Mouse (Mus musculus) retina, embryonic 14.5 days (tissue): ENCODE results near the gene Prps2.
"Not testable (repeated sequence)": the region's sequence is repeated elsewhere in the genome, so short reads cannot be mapped to it uniquely, and the experiment has no call there.

Source experiments
- DNase-seq: peaks from one replicate; pipeline ENCODE4 v3.0.0-alpha.2; 2015; ENCODE audit warnings: low spot score

The Prps2 gene

DNA sequence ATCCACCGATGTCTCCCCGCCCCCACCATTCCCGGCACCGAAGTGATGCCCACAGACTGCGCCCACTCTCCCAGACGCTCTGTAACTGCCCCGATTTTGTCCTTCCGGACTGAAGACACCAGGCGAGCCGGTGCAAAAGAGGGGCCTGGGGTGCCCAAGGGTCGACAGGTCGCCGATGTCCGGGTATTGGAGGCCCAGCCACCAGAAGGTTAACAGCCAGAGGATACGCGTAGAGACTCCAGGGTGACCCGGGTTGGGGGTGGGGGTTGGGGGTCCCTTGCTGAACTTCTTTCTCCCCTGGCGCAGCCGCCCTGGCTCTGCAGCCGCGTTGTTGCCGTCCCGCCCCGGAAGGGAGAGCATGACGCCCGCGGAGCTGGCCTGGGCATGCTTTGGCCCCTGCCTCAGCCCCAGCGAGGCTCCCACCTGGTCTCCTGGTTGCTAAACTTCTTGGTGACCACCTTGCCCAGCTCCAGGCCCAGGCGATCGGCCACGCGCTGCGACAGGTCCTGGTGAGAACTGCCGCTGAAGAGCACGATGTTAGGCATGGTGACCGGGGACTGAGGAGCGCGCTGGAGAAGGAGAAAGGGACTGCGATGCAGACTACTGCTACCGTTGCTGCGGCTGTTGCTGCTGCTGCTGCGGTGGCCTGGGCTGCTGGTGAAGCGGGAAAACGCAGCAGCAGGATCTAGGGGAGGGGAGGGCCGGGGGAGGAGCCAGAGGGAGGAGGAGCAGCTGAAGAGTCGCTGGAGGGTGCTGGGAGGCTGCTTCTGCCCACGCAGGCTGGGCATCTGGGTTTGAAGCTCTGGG is at the start of gene Prps2:
Gene Prps2 (minus strand): TSS at position 703 of the 807 bp plus-strand sequence.
- peak; percentile 61 for DNase-seq

DNA sequence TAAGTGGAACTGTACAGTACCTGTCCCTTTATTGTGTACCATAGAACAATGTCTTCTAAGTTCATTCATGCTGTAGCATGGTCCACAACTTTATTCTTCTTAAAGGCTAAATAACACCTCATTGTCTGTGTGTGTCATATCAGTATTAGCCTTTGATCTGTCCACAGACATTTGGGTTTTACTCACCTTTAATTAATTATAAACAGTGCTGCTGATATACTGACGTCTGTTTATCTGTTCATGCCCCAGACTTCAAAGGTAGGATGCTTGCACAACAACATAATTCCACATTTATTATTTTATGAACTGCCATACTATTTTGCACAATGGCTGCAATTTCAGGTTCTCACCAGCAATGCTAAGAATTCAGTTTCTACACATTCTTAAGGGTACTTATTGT is 35.1 kb upstream of the Prps2 start:
- no peak for DNase-seq

DNA sequence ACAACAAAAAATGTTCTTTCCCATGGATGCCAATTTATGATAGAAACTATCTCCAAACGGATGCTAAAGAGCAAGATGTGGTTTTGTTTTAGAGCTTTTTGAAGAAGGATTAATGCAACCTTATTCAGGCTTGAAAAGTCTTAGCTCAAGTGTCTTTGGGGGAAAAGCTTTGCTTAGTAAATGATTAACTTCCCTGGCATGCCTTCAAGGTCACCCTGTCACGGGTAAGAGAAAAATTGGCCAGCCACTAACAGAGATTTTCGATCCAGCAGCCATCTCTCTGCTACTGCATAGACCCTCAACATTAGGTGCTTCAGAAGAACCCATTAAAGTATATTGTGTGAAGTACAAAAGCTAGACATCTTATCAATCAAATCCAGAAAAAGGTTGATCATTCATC is 12.4 kb upstream of the Prps2 start:
- no peak for DNase-seq

DNA sequence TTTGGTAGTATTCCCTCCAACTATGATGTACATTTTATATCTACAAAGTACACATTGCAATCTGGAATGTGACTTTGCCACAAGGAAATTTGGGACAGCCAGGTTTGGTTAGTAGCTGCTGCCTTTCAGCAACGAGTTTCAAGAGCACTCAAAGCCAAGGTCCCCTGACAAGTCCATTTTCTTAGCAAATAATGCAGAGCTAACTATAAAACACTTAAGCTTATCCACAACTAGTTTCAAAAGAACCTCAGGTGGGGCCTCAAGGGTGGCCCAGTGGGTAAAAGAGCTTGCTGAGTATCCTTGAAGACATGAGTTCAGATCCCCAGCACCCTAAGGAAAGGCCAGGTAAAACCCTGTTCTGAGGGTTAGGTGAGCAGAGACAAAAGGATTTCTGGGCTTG is 4.1 kb upstream of the Prps2 start:
- no peak for DNase-seq

DNA sequence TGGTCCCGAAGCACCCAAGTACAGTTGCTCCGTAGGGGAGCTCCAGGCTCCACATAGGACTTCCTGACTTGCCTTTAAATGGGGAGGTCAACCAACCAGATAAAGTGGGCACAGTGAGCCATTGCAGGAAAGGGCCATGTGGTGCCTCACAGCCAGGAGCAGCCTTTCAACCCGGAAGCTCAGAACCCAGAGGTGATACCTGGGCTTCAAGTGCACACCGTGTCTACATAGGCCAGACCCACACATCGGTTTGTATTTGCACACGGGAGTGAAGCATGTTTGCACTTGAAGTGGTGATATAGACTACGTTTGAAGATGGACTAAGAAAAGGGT is 271 bp upstream of the Prps2 start:
- no peak for DNase-seq

DNA sequence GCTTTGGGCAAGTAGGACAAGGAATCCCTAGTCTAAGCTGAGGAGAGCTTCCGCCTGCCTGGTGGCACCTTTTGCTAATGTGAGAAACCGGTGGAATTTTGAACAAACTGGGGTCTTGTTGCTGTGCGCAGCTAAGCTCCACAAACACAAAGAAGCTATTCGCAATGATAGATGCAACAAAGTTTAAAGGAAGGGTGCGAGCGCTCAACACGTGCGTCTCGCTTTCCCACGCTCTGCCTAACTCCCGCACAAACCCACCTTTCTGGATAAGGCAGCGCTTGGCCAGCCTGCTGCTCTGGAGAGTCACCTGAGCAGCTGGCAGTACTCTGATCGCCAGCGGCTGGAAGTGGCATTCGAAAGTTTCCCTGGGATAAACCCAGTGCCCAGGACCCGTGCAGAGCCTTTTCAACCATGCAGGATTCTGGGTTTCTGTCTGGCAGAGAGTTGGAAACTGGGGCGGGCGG is 934 bp downstream of the Prps2 start:
- peak; percentile 21 for DNase-seq

DNA sequence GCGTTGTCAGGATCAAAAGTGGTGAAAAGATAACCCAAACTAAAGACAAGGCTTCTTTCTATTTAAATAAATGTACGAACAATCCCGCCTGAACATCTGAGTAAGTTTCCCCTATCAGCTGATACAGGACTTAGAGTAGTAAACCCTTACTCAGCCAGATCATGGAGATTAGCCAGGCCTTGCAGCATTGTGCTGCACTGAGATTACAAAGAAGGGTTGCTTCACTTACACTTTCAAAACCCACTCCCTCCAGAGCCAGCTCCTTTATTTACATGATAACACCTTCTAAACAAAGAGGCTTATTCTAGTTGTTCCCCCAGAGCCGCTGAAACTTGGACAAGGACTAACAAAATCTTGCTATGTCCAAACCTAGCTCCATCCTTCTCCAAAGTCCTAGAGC is 2.5 kb downstream of the Prps2 start:
- DNase-seq, result no peak

DNA sequence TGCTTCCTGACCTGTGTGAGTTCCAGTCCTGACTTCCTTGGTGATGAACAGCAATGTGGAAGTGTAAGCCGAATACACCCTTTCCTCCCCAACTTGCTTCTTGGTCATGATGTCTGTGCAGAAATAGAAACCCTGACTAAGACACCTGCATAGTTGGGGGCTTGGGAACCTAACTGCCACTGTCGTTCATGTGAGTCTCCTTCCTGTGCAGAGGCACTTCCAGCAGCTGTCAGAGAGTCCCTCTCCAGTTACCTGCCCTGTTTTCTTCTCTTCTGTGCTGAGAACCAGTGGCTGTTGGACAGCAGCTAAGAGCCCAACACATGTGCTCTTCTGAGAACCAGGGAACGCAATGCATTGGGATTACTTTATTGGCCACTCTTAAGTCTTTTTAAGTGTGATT is 21.3 kb downstream of the Prps2 start:
- not testable (repeated sequence) for DNase-seq

DNA sequence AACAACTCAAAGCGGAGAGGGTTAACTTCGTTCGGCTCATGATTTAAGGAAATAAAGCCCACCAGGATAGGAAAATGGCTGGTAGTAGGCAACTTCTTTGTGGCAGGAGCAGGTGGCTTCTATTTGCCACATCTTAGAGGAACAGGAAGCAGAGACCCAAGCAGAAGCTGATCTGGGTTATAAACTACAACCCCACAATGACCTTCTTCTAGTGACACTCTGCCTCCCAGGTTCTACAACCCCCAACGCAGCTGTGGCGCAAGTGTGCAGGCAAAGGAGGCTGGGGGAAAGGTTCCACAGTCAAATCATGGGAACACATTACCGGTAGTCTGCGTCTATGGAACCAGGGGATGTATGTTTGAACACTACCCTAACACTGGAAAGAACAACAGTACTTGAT is 22.8 kb downstream of the Prps2 start:
- no peak for DNase-seq

DNA sequence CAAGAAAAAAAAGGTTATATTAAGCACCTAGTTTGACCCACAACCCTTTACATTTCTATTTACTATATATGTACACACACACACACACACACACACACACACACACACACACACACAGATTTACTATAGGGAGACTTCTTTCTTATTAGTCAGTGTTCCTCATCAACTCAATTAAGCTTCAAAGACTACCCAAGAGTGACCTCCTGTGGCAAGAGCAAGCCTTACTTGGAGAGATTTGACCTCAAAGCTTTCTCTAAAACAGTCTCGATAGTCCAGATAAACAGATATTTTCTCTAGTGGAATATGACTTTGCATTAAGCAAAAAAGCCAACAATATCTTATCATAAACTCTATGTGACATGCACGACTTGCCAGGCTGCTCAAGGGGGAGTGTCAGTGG is 25.1 kb downstream of the Prps2 start:
- DNase-seq, result peak; percentile 5

DNA sequence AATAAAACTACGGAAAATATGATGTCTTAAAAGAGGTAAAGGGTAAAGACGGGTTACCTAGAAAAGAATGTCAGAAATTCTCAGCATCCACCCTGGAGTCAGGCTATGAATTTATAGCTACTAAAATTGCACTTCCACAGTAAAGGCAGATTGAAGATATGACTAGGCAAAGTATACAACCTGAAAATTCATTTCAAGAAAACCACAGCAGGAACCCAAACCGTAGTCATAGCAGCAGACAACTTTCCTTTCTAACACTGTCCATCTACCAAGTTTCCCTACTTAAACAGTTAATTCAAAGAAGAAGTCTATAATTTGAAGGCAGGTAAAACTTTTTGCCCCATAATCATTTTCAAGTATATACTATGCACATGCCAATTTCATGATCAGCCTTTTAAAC is 26.6 kb downstream of the Prps2 start:
- DNase-seq, result no peak

DNA sequence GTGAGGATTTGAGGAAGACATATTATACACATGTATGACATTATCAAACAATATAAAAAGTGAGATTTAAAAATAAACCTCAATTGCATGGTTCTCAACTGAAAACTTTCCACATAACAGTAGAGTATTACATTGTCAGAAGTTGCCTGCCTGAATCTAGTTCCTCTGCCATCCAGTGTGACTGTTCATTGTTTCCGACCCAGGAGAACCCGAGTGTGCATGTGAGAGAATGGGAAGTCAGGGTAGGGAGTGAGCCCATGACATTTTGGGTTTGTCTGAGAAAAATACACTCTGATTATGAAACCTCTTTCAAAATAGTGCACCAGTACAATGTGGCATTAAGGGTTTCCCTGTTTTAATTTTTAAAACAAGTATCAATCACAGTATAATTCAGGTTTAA is 28.9 kb downstream of the Prps2 start:
- no peak for DNase-seq

DNA sequence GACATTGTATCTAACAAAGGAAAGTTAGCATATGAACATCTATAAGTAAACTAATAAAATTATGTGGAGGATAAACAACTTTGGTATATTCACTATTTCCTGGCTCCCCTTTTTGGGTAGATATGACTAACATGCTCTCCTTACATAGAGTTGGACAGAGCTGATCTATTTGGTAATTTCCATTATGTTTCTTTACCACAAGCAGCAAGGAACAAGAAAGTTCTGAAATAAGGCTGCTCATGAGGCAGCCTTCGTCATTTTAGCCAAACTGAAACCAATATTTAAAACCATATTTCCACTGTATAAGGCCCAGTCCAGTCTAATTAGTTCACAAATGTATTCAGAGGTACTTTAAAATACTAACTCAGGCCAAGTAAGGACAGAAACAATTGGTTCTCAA is 36.1 kb downstream of the Prps2 start:
- no peak for DNase-seq

DNA sequence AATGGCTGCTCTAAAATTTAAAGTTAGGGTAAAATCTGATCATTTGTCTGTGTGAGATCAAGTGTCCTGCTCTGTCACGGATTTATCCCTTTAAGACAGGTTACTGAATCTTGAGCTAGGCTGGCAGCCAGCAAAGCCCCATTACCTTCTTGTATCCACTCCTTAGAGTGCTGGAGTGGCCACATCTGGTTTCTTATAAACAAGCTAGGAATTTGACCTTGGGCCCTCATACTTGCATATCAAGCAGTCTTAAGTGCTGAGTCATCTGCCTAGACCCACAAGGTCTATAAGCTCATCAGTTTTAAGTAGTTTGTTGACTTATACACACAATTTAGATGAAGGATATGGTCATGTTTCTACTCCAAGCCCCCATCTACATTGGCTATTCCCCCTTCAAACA is 38.2 kb downstream of the Prps2 start:
- DNase-seq, result no peak

DNA sequence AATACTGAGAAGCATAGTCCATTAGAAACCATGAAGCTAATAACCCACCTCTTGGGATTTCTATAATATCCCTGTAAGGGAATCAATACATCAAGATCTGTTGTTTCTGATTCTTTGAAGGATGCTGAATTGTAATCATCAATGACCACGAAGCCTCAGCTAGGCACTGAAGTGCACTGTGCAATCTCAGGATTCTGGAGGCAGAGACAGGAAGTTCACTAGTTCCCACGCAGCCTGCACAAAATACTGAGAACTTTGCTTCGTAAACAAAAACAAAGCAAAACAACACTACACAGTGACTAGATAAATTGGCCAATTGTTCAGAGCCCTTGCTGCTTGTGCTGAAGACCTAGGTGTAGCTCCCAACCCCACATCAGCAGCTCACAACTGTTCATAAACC is 40.7 kb downstream of the Prps2 start:
- DNase-seq, result no peak

DNA sequence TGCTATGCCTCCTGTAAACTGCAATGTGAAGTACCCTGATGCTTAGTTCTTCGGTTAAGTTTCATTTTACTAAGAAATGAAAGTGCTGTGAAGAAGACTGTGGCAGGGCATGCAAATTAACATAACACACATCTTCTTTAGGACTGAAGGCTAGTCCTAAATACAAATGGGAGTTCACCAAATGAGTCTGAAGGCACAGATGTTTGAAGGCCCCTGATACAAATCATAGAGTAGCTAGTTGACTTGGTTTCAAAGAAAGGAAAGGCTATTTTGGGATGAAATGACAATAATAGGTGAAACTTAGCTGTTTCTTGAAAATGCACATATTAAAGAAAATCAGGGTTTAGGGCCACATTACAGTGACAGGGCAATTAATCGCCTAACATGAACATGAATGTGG is 42.4 kb downstream of the Prps2 start:
- no peak for DNase-seq

DNA sequence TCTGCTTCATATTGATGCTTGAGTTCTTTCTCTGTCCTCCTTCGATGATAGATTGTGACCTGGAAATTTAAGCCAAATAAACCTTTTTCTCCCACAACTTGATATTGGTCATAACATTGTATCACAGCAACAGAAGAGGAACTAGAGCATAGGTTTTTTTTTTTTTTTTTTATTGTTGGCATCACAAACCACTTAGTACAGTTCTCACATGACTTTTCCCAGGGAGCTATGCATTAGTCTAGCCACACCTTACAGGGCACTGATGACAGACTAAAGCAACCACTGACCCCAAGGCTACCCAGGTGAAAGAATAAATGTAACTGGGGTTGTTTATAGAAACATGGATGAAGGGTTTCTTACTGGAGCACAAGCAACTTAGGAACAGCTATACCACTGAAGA is 44.6 kb downstream of the Prps2 start:
- DNase-seq, result no peak

DNA sequence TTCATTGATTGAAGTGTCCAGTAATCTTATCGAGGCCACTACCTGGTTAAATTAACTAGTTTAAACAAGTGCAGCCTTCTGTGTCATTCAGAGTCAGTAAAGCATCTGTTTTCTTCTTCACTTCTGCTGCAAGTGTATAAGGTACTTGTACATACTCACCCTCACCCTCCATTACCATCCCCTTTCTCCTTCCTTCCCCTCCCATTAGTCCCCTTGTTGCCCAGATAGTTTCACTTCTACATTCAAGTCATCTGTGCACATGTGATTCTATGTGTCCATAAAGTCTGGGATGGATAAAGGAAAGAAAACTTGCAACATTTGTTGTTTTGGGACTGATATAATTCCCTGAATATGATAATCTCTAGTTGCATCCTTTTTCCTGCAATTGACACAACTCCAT is 48.0 kb downstream of the Prps2 start:
- no peak for DNase-seq

DNA sequence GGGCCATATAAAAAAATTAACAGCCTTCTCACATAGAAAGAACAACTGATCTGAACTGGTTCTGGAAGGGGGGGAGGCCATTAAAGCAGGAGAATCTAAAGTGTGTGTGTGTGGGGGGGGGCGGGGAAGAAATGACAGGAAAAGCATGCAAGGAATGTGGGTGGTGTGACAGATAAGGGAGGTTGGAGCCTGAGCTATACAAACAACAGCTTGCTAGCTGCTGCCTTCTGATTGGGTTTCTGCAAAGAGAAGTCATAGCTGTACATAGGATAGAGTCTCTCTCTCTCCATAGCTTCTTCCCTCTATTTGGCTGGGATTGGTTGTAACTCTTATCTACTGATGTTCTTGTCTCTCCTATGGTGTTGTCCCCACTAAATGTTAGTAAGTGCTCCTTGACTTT is 49.9 kb downstream of the Prps2 start:
- DNase-seq, result no peak

DNA sequence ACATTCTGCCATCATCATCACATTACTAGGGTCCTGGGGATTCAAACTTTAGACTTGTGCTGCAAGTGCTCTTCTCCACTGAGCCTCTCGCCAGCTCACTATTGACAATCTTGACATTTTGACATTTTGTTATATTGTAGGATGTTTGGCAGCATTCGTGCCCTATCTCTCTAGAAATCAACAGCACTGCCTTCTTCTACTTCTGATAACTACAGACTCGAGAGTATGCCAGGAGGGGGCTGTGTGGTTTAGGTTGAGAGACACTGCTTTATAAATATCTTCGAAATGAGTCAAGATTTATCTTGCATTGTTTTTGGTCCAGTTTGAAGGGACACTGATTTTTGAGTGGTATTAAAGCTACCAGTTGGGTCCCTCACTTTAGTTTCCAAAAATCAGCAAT is 51.6 kb downstream of the Prps2 start:
- no peak for DNase-seq

DNA sequence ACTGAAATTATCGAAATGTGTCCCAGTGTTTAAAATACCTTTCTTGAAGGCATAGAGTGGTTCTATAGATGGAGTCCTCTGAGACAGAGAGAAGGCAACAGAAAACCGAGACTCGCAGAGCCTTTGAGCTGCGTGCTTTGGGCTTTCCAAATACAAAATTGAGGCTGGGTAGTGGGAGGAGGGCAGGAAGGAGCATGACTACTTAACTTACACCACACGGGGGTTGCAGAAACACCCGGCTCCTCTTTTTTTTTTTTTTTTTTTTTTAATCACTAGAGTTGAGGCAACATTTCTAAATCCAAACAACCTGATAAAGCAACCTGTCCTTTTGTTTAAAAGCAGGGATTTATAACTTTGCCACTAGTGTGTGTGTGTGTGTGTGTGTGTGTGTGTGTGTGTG is 52.1 kb downstream of the Prps2 start, which contains the start of gene Tlr7:
Gene Tlr7 (minus strand): TSS at position 160 of the 400 bp plus-strand sequence.
- no peak for DNase-seq

DNA sequence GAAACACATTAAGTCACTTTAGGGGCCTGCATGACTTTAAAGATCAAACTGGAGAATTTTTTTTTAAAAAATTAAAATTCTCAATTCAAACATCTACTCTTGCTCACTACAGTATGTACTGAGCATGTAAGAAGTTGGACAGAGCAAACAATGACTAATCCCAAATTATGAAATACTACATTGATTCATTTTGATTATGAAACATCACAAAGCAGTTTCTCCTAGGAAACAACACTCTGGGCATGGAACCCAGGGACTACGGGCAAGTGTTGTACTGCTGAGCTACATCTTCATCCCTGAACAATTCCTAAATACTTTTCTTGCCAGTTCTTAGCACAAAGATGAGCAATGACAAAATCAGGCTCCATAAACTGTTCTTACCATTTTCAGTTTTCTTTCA is 52.9 kb downstream of the Prps2 start:
- no peak for DNase-seq

DNA sequence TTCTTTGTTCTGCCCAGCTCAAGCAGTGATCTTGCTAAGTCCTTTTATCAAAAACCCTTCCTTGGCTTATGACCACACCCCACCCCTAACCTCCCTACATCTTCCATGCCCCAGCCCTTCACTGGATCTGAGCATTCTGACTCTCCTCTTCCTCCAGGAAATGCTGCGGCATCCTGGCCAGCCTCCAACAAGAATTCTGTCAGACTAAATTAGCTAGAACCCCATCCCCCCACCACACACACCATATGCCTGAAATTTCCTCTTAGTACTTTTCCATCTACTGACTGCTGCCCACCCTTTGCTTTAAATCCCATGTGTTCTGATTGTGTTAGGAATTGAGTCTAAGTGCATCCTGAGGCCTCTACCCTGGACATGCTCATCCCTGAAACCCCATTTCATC is 53.5 kb downstream of the Prps2 start:
- no peak for DNase-seq

DNA sequence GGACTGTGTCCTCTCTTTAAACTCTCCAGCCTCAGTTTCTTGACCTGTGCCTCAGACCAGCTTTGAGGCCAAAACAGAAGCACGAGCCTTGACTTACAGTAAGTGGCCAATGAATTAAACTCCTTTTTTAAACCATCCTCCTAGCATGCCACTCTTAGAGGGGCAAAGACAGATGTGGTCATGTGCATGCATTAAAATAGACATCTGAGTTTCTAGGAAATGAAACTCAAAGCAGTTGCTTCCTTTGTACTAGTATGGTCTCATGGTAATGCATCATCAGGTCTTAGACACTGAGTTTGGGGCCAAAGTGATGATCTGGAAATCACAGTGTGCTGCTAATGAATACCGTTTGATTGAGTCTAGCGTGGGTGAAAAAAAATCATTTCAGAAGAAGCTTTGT is 54.0 kb downstream of the Prps2 start:
- no peak for DNase-seq
